Mouse (Mus musculus) layer of hippocampus, postnatal 10 days (tissue): ENCODE measurements around the gene Wfdc3. TPM values are rescaled to one million over a fixed set of nuclear protein-coding genes. Genes with fewer than 3 reads are reported as not detected.

Experiments used
- DNase-seq, 2 experiments: peaks; one replicate each; pipeline ENCODE4 v3.0.0; 2021; ENCODE audit warnings: low spot score in 2 of 2
- total RNA-seq, 2 experiments: library from RNA; stranded (reverse); gene quantifications; 2 replicates each; pipeline ENCODE4 v1.2.3; 2021

The Wfdc3 gene
- total RNA-seq, 2 experiments from 2014 or later, result 0.87 to 1.4 TPM

DNA sequence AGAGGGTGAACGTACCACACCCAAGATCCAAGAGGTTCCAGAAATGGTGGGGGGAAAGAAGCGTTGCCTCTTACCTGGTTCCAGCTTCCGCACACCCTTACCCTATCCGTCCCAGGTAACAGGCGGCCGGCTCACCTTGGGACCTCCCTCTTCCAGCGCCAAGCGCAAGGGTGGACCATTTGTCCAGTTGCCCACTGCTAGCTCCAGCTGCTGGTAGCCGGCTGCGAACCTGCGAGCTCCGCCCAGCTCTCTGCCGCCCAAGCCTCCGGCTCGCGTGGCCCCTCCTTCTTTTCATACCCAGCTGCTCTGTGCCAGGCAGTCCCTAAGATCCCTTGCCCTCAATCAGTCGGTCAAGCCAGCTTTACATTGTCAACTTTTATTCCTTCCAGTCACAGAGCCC is 31.1 kb upstream of the Wfdc3 start:
- DNase-seq, result no peak

DNA sequence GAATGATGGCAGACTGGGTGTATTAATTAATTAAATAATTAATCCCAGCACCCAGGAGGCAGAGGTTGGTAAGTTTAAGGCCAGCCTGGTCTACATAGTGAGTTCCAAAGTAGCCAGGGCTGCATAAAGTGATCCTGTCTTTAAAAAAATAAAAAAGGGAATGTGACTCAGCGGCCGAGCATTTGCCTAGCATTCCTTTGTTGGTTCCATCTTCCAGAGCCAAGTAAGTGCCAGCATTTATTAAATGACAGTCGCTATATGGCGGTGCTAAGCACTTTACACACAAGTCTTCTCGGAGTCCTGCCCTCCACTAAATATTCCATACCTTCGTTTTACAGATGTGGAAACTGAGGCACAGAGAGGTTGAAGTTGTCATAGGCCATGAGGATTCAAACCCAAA is 30.4 kb upstream of the Wfdc3 start:
- no peak for DNase-seq

DNA sequence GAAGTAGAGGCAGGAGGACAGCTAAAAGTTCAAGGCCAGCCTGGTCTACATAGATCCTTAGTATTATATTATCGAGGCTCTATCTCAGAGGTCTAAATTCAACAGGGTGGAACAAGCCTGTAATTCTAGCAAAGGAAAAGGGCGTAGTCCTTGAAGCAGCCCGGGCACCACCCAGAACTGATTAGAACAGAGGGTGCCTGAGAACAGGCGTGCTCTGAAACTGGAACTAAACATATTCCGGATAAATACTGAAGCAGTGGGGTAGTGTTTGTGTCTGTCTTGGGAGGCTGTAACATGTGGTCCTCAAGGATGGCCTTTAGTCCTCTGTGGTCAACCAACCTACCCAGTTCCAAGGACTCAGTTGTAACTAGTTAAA is 28.2 kb upstream of the Wfdc3 start:
- no peak for DNase-seq

DNA sequence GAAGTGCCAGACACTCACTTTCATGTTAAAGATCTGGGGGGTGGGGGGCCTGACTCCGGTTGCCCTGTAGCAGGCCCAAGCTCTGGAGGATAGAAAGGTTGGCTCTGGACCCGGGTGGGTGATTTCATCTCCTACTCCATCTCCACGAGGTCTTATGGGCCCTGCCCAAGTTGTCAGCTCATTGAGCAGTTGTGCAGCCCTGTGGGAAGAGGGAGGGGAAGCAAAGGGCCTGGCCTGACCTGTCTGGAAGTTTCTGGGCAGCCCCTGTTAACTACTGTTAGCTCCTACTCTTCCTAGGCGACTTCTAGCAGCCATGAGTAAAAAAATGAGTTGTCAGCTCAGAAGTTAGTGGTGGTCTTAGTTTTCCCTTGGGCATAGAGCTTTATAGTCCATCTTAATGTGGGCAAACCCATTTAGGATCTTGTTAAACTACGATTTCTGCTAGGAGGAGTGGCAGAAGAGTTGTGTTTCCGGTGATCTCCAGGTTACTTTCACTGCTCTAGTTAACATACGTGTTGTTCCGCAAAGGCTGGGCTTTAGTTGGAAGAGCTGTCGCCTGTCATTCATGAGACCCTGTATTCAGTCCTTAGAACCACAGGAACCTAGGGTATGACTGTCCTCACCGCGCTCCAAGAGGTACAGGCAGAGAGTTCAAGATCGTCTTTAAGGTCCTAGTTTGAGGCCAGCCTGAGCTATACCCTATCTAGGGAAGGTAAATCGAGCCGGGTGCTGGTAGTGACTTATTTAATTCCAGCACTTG is 27.7 kb upstream of the Wfdc3 start:
- DNase-seq, result no peak

DNA sequence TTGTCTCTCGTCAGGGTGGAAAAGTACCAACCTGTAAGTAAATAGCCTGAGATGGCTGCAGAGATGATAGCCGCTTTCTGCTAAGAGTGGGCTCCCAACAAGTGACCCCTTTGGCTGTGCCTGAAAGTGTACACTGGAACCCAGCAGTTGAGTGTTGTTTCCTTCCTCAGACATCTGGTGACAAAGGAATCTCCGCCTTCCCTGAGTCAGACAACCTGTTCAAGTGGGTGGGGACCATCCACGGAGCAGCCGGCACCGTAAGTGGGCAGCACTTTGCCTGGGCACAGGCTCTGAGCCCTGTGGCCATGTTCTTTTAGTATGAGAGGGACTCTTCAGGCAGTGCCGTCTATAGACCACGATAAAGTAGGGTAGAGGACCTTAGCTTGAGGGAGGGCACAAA is 25.4 kb upstream of the Wfdc3 start:
- no peak for DNase-seq

DNA sequence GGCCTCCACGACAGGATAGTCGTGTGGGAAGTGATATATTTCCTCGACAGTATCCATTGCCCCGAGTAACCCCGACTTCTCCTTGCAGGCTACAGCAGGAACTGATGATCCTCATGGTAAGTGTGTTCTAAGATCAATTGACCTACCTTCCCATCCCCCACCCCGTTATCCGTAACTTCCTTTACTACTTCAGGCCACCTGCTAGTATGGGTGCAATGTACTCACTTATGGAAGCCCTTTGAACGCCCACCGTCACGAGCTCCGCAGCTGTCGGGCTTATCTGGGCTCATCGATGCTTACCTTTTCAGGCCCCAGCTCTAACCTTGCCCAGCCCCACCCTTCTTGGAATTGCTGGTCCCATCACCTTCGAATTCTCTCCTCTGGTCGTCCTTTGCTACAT is 24.5 kb upstream of the Wfdc3 start:
- no peak for DNase-seq

DNA sequence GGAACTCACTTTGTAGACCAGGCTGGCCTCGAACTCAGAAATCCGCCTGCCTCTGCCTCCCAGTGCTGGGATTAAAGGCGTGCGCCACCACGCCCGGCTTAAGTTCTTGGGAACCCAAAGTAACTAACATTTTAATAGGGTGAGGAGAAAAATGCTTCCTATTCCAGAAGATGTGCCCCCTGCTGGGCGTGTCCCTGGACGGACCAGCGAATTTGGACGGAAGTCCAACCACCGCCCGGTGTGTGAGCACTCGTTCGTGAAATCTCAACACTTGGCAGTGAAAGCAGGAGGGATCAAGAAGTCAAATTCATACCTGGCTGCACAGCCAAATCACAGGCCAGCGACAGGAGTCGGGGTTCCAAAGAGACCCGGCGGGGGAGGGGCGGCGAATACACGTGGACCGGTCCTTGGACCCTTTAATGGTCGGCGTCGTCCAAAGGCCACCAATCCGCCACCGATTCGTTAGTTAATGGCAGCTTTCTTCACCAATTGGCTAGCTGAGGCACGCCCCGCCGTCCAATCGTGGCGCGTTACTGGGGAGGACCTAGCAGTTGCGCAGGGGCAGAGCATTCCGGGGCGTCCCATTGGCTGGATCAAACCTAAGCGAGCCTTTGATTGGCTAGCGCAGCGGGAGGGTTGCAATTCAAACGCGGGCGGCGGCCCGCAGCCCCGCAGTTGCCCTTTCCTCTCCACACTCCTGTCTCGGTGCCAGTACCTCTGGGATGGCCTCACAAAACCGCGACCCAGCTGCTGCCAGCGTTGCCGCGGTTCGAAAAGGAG is 23.7 kb upstream of the Wfdc3 start, which contains the start of gene Ube2c:
Gene Ube2c (plus strand): TSS at position 641 of the 780 bp plus-strand sequence.
- peak; percentile 98 to 99 for DNase-seq

DNA sequence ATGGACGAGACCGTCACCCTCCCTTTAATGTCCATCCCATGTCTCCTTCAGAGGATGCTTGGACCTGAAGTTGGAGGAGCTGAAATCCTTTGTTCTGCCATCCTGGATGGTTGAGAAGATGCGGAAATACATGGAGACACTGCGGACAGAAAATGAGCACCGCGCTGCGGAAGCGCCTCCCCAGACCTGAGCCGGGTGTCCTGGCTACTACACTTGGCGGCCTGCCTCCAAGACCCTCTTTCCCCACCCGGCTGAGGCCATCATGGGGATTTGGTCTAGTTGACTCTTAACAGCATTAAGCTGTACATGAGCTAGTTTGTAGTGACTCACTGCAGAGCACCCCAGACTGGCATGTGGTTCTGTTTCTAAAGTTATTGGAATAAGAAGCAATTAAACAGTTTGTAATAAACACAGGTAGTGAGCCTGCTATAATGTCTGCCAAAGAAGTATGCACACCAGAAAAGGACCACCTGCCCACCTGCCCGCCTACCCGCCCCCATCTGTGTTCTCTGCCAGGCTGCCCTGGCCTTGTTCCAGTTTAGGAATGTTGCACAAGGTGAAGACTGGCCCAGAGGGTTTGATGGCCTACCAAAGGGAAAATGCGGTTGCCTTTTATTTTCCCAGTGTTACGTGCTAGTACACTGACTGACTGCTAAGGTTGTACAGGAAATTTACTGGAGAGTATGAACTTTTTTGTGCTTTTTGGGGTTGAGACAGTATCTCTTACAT is 22.2 kb upstream of the Wfdc3 start:
- DNase-seq, result peak in 1 of 2 experiments; percentile 33

DNA sequence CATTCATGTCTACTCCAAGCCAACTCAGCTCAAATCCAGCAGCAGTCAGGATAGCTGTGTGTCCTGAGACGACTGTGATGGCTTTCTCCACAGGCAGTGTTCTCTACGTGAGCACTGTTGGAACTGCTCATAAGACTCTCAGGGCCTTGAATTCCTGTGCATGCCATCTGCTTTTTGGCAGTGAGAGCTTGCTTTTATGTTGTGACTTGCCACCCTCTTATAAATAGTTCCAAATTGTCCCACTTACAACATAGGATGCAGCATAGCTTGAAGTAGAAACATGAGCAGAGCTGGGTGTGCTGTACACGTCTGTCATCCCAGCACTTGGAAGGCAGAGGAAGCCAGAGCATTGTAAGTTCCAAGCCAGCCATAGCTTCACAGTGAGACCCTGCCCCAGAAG is 20.1 kb upstream of the Wfdc3 start:
- no peak for DNase-seq

DNA sequence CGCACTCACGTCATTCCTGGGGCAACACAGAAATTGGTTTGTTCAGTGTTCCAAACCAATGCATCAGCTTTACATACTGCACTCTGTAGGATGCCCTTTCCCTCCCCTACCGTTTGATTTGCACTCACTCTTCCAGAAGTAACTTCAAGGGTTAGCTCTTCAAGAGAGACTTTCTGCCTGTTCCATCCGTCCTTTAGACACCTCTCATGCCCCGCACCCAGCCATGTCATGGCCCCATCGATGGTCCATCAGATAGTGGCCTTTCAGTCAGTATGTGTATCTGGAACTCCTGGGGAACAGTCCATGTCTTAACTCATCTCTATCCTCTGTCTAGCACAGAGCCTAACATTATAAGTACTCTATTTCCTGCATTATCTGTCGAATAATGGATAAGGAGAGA is 16.9 kb upstream of the Wfdc3 start:
- DNase-seq, result no peak

DNA sequence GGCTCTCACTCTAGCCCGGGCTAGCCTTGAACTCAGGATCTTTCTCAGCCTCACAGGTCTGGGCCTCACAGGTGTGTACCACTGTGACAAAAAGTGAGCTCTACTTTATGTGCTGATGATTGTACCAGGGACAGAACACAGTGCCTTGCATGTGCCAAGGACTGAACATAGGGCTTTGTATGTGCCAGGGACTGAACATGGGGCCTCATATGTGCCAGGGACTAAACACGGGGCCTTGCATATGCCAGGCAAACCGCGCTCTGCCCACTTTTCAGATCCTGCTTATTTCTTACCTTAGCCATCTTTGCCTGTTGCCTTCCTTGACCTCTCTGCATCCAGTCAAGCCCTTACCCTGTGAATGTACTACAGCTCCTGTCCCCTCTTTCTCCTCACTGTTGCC is 16.2 kb upstream of the Wfdc3 start:
- DNase-seq, result no peak

DNA sequence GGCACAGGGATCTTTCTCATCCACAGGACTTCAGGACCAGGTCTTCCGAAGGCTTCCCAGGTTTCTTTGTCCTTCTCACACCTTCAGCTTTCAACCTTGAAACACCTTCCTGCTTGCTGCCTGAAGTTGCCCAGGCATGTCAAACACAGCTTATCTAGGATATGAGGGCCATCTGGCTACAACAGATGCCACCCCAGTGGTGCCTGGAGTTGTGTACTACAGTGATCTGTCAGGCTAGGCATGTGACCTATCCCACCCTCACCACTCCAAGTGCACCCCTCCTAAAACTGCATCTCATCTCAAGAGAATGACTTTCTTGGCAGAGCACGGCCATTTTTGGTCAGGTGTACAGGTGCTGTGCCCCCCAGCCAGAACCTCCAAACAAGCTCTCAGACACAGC is 15.8 kb upstream of the Wfdc3 start:
- DNase-seq, result no peak

DNA sequence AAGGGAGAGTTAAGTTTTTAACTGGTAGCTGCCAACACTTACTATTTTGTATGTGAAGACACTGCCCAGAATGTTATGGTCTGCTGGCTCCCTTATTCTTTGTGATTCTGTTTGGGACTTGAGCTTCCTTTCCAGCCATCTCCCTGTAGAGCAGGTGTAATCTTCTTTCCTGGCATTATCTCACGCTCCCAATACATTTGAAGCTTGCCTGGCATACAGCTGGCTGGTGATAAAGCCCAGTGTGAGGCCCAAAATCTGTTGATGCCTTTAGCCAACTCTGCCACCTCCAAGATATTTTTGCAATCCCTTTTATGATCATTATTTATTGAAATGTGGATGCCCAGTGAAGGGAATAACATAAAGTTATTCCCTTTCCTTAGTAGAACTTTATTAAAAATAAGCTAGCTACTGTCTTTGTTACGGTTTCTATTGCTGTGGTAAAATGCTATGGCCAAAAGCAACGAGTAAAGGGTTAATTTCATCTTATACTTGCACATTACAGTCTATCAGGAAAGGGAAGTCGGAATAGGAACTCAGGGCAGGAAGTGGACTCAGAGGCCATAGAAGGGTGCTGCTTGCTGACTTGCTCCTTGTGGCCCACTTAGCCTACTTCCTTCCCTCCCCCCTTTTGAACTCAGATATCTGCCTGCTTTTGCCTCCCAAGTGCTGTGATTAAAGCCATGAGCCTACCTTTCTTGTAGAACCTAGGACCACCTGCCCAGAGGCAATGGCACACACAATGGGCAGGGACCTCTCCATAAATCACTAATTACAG is 14.5 kb upstream of the Wfdc3 start:
- DNase-seq, result no peak

DNA sequence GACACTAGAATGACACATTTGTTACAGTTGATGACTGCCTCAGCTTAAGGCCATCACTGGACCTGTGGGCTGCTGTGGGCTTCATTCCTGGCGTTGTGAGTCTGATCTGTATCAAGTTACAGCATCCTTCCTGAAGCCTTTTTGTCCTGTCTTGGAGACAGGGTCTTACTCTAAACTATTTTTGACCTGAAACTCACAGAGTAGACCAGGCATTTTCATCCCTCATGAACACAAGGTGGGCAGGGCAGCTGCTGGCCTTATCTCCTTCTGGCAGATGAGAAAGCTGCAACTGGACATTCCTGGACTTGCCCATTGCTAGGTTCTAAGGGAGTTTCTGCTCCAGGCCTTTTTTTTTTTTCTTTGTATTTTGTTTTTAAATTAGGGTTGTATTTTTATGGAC is 13.0 kb upstream of the Wfdc3 start:
- DNase-seq, result no peak

DNA sequence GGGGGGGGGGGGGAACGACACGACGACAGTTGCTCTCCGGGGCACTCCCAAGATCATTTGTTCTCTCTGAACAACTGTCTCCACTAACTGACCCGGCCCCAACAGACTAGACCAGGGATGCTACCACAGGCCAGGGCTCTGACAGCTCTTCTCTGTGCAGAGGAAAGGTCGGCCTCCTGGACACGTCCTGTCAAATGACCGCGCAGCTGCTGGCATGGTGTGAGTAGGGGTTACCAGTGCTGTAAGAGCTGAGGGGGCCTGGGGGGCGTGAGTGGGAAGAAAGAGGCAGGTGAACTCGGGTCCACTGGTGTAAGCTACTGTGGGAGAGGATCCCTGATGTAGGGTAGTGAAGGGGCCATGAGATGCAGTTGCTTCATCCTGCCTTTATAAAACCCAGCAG is 12.1 kb upstream of the Wfdc3 start:
- no peak for DNase-seq

DNA sequence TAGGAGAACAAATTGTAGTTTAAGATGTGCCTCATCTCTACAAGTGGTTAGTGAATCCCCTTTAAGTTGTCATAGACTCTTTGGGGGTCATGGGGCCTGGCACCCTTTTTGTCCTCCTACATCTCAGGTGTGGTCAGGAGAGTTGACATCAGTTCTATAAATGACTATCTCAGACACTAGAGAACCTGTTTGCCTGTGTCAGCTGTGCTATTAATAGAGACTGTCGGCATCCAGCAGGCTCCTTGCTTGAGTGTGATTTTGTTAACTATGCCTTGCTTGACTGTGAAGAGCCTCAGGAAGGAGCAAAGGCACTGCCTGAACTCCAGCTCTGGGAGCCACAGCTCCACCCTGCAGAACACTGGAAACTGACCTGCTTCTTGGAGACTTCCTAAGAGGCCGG is 9.1 kb upstream of the Wfdc3 start:
- DNase-seq, result no peak

DNA sequence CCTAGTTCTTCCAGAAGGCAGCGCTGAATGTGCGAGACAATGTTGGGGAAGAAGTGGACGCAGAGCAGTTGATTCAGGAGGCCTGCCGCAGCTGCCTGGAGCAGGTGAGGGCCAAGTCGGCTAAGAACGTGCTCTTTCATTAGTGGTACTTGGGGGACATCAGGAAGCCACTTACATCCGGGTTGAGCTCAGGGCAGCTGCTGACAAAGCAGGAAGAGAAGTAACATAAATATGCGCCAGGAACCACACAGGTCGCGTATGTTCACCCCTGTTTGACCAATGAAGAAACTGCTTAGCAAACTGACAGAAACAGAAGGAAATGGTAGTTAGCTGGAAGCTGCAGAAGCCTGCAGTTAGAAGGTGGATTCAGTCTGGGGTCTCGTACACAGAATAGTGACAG is 8.4 kb upstream of the Wfdc3 start:
- no peak for DNase-seq

DNA sequence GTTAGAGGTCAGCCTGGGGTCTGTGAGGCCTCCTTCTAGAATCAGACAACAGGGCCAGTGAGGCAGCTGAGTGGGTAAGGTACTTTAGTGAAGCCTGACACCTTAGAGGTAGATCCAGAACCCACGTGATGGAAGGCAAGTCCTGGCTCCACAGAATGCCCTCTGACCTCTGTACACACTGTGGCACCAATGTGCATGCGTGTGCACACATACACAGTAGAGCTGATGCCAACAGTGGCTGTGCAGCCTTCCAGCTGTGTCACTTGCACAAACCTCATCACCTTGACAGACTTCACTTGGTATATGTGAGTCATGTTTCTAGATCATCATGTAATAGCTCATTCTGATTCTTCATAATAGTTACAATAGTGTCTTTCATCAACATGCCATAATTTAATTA is 6.7 kb upstream of the Wfdc3 start:
- no peak for DNase-seq

DNA sequence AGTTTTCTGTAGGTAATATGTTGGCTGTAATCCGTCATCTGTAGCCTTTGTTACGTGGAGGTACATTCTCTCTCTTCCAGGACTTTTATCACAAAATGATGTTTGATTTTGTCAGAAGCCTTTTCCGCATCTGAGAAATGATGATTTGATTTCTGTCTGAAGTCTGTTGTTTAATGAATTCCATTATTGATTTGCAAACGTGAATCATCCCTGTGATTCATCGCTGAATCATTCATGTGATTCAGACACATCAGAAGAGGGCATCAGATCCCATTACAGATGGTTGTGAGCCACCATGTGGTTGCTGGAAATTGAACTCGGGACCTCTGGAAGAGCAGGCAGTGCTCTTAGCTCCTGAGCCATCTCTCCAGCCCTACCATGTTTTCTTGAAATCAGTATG is 3.3 kb upstream of the Wfdc3 start:
- no peak for DNase-seq

DNA sequence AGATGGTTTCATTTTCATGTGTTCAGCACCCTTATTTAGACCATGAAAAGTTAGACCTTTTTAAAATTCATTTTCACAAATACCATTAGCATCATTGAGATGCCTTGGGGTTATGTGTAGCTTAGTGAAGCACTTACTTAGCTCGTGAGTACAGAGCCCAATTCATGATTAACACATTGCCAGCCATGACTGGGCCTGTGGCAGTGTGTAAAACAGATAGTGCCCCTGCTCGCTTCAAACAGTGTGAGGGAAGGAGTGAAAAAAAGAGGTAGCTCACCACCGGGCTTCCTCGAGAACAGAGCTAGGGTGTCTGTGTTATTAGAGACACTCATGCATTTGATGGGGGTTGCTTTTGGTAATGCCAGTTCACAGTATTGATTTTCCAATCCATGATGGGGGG is 2.5 kb upstream of the Wfdc3 start:
- DNase-seq, result no peak

DNA sequence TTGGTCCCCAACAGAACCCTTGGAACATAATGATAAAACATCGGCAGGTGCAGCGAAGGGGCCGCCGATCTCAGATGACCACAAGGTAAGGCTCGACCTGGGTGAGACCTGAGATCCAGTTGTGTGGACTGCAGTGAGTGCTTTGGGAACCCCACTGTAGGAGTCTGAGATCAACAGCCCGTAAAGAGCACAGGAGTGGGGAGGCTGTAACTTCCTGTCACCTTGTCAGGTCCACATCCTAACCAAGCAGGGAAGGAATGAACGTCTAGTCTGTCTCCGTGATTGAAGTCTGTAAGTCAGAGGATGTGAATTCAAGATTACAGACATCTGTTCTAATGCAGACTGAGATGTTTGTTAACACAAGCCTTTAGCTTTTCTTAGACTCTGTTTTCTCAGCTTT is 962 bp upstream of the Wfdc3 start:
- no peak for DNase-seq
